Mouse (Mus musculus): ENCODE data around the gene Pitpnc1.

Pitpnc1 gene

DNA sequence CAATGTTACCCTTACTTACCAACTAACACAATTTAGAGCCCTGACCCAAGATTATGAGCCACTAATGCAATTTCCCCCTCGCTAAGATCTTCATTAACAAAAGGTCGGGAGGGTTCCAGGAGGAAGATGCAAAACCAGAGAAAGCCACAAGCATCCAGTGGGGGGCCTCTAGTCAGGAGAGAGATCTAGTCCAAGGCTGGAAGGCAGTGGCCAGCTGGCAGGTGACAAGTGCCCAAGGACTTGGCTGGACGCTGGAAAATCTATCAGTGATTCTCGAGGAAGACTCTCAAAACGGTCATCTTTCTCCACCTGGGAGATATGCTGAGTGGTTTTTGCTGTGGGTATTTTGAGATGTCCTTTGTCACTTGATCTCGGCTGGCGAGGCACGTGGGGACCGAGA, 196.3 kb downstream of the Pitpnc1 start:
- H3K36me3 ChIP-seq (ENCODE audit: insufficient read depth, low read length), result peaks cover 43% of the 10 kb centered on the region
- TF ChIP-seq CTCF (conservative IDR thresholded peaks at IDR 0.05; ENCODE audit: low read length), result no peak
- no peak for TF ChIP-seq NANOG (IDR thresholded peaks at IDR 0.05; ENCODE audit: borderline replicate concordance, low read length)
- TF ChIP-seq POU5F1 (IDR thresholded peaks at IDR 0.05; ENCODE audit: borderline replicate concordance, low read length), result no peak

DNA sequence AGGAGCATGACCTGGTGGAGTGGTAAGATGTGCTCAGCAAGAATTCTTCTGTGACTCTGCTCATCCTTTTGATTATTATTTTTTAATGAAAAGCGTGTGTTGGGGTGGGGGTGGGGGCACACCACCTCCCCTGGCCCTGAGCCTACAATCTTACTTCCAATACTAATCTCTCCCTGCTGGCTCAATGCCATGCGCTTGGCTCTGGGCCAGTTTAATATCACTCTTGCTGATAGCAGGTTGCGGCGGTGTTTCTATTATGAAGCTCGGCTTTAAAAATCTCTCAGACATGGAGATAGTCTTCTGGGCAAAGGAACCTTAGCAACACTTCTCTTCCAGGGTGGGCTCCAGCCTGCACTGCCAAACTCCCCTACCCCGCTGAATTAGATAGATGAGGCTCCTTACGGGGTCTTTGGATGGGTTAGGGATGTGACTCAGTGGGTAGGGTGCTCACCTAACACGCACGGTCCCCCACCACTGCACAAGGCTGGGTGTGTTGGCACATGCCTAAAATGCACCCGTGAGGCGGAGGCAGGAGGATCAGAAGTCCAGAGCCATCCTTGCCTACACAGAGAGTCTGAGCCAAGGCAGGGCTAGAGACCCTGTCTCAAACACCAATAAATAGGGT, 198.0 kb downstream of the Pitpnc1 start:
- H3K27me3 ChIP-seq (ENCODE audit: insufficient read depth, low read length), result no peaks in the 10 kb centered on the region
- peaks cover 33% of the 10 kb centered on the region for H3K4me1 ChIP-seq (replicated peaks; ENCODE audit: low read depth, low read length)
- TF ChIP-seq POU5F1 (IDR thresholded peaks at IDR 0.05; ENCODE audit: borderline replicate concordance, low read length), result no peak
- no peak overlapping the region for H3K4me3 ChIP-seq (replicated peaks; ENCODE audit: low read length)
- H3K36me3 ChIP-seq (ENCODE audit: insufficient read depth, low read length), result peaks cover 34% of the 10 kb centered on the region
- H3K9me3 ChIP-seq (ENCODE audit: low read length), result peaks cover 6% of the 10 kb centered on the region

More for the DNA sequence above, 196.3 kb downstream of the Pitpnc1 start:
- H3K27me3 ChIP-seq (ENCODE audit: insufficient read depth, low read length), result no peaks in the 10 kb centered on the region
- H3K4me1 ChIP-seq (replicated peaks; ENCODE audit: low read depth, low read length), result peaks cover 50% of the 10 kb centered on the region
- no peak overlapping the region for H3K4me3 ChIP-seq (replicated peaks; ENCODE audit: low read length)
- no peaks in the 10 kb centered on the region for H3K9me3 ChIP-seq (ENCODE audit: low read length)

DNA sequence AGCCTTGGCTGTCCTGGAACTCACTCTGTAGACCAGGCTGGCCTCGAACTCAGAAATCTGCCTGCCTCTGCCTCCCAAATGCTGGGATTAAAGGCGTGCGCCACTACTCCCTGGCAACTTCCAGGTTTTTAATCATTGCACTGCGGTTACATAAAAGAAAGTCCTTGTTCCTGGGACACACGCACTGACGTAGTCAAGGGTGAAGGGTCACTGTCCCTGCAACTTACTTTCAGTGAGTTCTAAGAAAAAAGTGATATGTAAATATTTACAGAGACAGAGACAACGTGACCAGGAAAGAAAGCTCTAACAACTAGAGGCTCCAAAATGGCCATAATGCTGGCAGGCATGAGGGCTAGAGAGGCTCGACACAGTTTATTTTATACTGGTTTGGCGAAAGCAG, 199.9 kb downstream of the Pitpnc1 start:
- no peak overlapping the region for H3K4me3 ChIP-seq (replicated peaks; ENCODE audit: low read length)
- peaks cover 25% of the 10 kb centered on the region for H3K4me1 ChIP-seq (replicated peaks; ENCODE audit: low read depth, low read length)
- TF ChIP-seq POU5F1 (IDR thresholded peaks at IDR 0.05; ENCODE audit: borderline replicate concordance, low read length) (no peak), CTCF (conservative IDR thresholded peaks at IDR 0.05; ENCODE audit: low read length) (no peak), NANOG (IDR thresholded peaks at IDR 0.05; ENCODE audit: borderline replicate concordance, low read length) (no peak)
- H3K27me3 ChIP-seq (ENCODE audit: insufficient read depth, low read length), result no peaks in the 10 kb centered on the region
- H3K36me3 ChIP-seq (ENCODE audit: insufficient read depth, low read length), result peaks cover 34% of the 10 kb centered on the region
- H3K9me3 ChIP-seq (ENCODE audit: low read length), result peaks cover 6% of the 10 kb centered on the region

DNA sequence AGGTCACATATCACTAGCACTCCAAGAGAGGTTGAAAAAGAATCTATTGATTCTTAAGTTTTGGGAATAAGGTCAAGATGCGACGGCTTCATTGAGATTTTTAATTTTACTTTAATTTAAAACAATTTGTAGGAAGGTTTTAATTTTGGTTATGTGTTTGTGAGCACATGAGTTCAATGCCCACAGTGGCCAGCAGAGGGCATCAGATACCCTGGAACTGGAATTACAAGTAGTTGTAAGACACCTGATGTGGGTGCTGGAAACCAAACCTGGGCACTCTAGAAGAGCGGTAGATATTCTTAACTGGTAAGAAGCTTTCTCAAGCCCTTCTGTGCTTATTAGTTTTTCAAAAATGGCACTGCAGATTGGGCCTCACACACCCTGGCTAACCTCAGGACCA, 203.0 kb downstream of the Pitpnc1 start:
- peaks cover 6% of the 10 kb centered on the region for H3K9me3 ChIP-seq (ENCODE audit: low read length)
- peaks cover 22% of the 10 kb centered on the region; the same call in 1 of the 2 replicates for H3K36me3 ChIP-seq (ENCODE audit: insufficient read depth, low read length)
- peak; percentile 72 for TF ChIP-seq CTCF (conservative IDR thresholded peaks at IDR 0.05; ENCODE audit: low read length)
- TF ChIP-seq NANOG (IDR thresholded peaks at IDR 0.05; ENCODE audit: borderline replicate concordance, low read length), result no peak
- TF ChIP-seq POU5F1 (IDR thresholded peaks at IDR 0.05; ENCODE audit: borderline replicate concordance, low read length), result no peak
- H3K4me3 ChIP-seq (replicated peaks; ENCODE audit: low read length), result no peak overlapping the region
- H3K27me3 ChIP-seq (ENCODE audit: insufficient read depth, low read length), result no peaks in the 10 kb centered on the region
- H3K4me1 ChIP-seq (replicated peaks; ENCODE audit: low read depth, low read length), result peaks cover 47% of the 10 kb centered on the region

DNA sequence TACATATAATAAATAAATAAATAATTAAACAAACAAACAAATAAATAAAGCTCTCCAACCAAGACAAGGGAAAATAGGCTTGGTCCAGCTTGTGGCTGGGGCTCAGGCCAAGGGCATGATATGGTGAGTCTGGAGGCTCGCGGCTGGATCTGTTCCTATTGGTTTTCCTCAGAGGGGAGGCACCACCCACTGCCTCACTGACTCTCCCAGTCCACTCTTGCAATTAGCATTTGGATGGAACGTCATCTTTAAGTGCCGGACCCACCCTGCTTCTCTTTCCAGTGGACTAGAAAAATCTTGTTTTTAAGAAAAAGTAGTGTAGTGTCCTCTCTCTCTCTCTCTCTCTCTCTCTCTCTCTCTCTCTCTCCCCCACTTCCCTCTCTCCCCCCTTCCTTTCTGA, 204.6 kb downstream of the Pitpnc1 start:
- H3K4me1 ChIP-seq (replicated peaks; ENCODE audit: low read depth, low read length), result peaks cover 43% of the 10 kb centered on the region
- TF ChIP-seq POU5F1 (IDR thresholded peaks at IDR 0.05; ENCODE audit: borderline replicate concordance, low read length) (no peak), NANOG (IDR thresholded peaks at IDR 0.05; ENCODE audit: borderline replicate concordance, low read length) (no peak), CTCF (conservative IDR thresholded peaks at IDR 0.05; ENCODE audit: low read length) (no peak)
- H3K4me3 ChIP-seq (replicated peaks; ENCODE audit: low read length), result 0 out of 2 replicates have a peak overlapping the region, but pooled peaks have one; percentile 7
- no peaks in the 10 kb centered on the region for H3K27me3 ChIP-seq (ENCODE audit: insufficient read depth, low read length)
- peaks cover 11% of the 10 kb centered on the region; the same call in 1 of the 2 replicates for H3K36me3 ChIP-seq (ENCODE audit: insufficient read depth, low read length)
- peaks cover 6% of the 10 kb centered on the region for H3K9me3 ChIP-seq (ENCODE audit: low read length)

DNA sequence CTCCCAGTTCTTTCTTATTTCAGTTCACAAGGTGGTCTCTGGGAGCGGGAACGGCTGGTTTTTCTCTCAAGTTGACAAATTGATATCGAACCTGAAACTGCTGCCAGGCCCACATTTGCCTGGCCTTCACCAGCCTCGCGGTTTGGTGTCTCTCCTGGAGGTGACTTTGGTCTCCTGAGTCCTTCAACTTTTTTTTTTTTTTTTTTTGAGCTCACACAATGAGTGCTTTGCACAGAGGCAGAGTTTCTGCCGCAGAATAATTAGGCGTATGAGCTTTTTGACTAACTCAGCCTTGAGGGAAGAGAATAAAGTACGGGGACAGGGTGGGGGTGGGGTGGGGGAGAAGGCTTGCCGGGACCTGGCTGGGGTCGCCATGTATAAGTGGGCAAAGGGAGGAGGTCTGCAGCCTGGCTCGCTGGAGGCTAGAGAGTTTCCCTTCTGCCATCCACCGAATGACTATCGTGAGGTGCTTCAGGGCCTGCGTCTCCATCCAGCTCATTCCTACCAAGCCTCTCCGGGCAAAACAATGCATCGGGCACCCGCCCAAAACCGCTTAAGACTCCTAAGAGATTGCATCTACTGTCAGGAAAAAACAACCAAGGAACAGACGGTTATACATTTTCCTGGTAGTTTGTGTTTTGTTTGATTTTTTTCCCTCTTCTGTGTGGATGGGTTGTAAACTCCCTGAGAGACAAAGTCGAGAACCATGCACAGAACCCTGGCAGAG, 205.4 kb downstream of the Pitpnc1 start:
- H3K27me3 ChIP-seq (ENCODE audit: insufficient read depth, low read length), result no peaks in the 10 kb centered on the region
- TF ChIP-seq NANOG (IDR thresholded peaks at IDR 0.05; ENCODE audit: borderline replicate concordance, low read length) (no peak), CTCF (conservative IDR thresholded peaks at IDR 0.05; ENCODE audit: low read length) (no peak), POU5F1 (IDR thresholded peaks at IDR 0.05; ENCODE audit: borderline replicate concordance, low read length) (no peak)
- peak overlapping the region; percentile 60 for H3K4me3 ChIP-seq (replicated peaks; ENCODE audit: low read length)
- H3K4me1 ChIP-seq (replicated peaks; ENCODE audit: low read depth, low read length), result peaks cover 46% of the 10 kb centered on the region
- peaks cover 11% of the 10 kb centered on the region; the same call in 1 of the 2 replicates for H3K36me3 ChIP-seq (ENCODE audit: insufficient read depth, low read length)
- peaks cover 6% of the 10 kb centered on the region for H3K9me3 ChIP-seq (ENCODE audit: low read length)

DNA sequence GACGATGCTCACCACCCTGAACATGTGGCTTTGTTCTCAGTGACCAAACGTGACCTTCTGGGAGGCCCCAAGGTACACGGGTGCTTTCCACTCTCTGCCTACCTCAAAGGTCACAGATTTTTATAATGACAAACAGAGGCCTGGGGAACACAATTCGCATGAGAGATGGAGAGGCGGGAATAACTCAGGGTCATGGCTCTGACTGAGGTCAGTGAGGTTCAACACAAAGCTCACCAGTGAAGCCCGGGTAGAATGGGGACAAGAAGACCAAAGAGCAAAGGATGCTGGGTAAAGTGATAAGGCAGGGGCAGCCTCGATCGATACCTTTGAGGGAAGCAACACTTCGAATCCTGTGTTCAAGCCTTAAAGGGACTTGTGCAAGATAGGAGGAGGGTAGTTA, 206.7 kb downstream of the Pitpnc1 start:
- Histone ChIP-seq H3K9me3 (ENCODE audit: low read length) (peaks cover 6% of the 10 kb centered on the region), H3K4me3 (replicated peaks; ENCODE audit: low read length) (no peak overlapping the region), H3K36me3 (ENCODE audit: insufficient read depth, low read length) (peaks cover 12% of the 10 kb centered on the region), H3K4me1 (replicated peaks; ENCODE audit: low read depth, low read length) (peaks cover 55% of the 10 kb centered on the region), H3K27me3 (ENCODE audit: insufficient read depth, low read length) (no peaks in the 10 kb centered on the region)
- no peak for TF ChIP-seq NANOG (IDR thresholded peaks at IDR 0.05; ENCODE audit: borderline replicate concordance, low read length)
- TF ChIP-seq CTCF (conservative IDR thresholded peaks at IDR 0.05; ENCODE audit: low read length), result no peak
- no peak for TF ChIP-seq POU5F1 (IDR thresholded peaks at IDR 0.05; ENCODE audit: borderline replicate concordance, low read length)

DNA sequence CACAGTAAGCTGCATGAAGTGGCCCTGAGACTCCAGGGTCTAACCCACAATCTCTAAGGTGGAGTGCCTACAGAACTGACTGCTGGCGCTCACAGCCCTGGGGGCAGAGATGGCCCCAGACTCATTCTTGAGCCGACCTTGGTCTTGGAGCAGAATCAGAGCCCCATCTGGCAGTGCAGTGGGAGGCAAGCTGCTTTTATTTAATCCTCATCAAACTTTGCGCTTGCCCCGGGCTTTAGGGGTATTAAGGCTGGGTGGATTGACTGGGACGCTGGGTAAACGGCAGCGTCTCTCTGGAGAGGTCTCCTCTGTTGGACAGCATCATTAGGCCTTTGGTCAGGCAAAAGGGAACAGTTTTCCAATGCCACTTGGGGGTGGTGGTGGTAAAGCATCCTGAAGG, 211.1 kb downstream of the Pitpnc1 start:
- Histone ChIP-seq H3K4me1 (replicated peaks; ENCODE audit: low read depth, low read length) (peaks cover 40% of the 10 kb centered on the region), H3K4me3 (replicated peaks; ENCODE audit: low read length) (no peak overlapping the region), H3K27me3 (ENCODE audit: insufficient read depth, low read length) (no peaks in the 10 kb centered on the region), H3K36me3 (ENCODE audit: insufficient read depth, low read length) (peaks cover 24% of the 10 kb centered on the region), H3K9me3 (ENCODE audit: low read length) (no peaks in the 10 kb centered on the region)
- TF ChIP-seq NANOG (IDR thresholded peaks at IDR 0.05; ENCODE audit: borderline replicate concordance, low read length), result no peak
- no peak for TF ChIP-seq POU5F1 (IDR thresholded peaks at IDR 0.05; ENCODE audit: borderline replicate concordance, low read length)
- no peak for TF ChIP-seq CTCF (conservative IDR thresholded peaks at IDR 0.05; ENCODE audit: low read length)

Measured in E14TG2a.4 (cell line).